Mouse (Mus musculus) left cerebral cortex, postnatal 14 days (tissue): ENCODE data around the gene Sost. TPM values are rescaled to one million over a fixed set of nuclear protein-coding genes. Genes with fewer than 3 reads are reported as not detected.

Experiments
- DNase-seq, 2 experiments: peaks; one replicate each; pipeline ENCODE4 v3.0.0; 2021 to 2022; ENCODE audit warnings: low spot score in 2 of 2, mixed read lengths in 1 of 2
- intact Hi-C: fragments of 180-260 bp; cut with DNase I; formaldehyde crosslinking; loops from one replicate; pipeline ENCODE4 v1.15.1; 2025
- total RNA-seq, 2 experiments: library from RNA; stranded (reverse); gene quantifications; 2 replicates each; pipeline ENCODE4 v1.2.3; 2021

Sost gene
- total RNA-seq, 2 experiments from 2014 or later = not detected

- no peak for DNase-seq
- intact Hi-C loops = no loop called here
These were observed 50.0 kb downstream of the Sost start for GRCm38 (mm10) chr11:101916772-101917171.

DNA sequence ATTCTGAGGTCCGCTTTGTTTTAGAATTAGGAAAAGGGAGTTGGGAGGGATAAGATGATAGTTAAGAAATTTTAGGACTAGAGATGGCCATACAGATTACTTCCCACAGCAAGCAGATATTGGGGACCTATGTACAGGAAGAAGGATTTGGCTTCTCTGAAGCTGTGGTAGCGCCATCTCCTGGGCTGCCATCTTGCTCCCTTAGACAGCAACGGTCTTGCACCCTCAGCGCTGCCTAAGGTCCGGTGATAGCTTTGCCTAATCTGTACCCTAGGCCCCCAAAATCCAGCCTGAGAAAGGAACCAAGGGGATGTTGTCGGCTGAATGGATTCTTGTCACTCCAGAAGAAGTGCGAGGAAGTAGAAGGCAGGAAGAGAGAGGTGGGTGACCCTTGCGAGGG, 53.2 kb downstream of the Sost start:
- DNase-seq = no peak
- intact Hi-C loops = no loop called here

Other genes starting within 250 kb of the Sost start
- 10 to 100 TPM; 34.6 to 34.9 TPM for gene Dhx8, start 234.1 kb downstream of the Sost start, total RNA-seq
- 10 to 100 TPM; 18.5 to 19.3 TPM for gene Etv4, start 181.6 kb downstream of the Sost start, total RNA-seq
- 1 to 10 TPM; 2.1 to 2.4 TPM for gene Meox1, start 72.6 kb downstream of the Sost start, total RNA-seq
- not detected for gene Cfap97d1, start 17.3 kb upstream of the Sost start, total RNA-seq
- gene Dusp3, start 20.0 kb upstream of the Sost start, total RNA-seq = 100 to 1,000 TPM; 191 to 205 TPM
- gene Mpp3, start 61.4 kb upstream of the Sost start, total RNA-seq = 10 to 100 TPM; 50.3 to 52.0 TPM
- gene Cd300lg, start 74.5 kb upstream of the Sost start, total RNA-seq = not detected
- 100 to 1,000 TPM; 152 to 155 TPM for gene Mpp2, start 121.5 kb upstream of the Sost start, total RNA-seq
- not detected for gene Ppy, start 134.3 kb upstream of the Sost start, total RNA-seq
- not detected for gene Pyy, start 140.8 kb upstream of the Sost start, total RNA-seq
- gene Nags, start 178.5 kb upstream of the Sost start, total RNA-seq = not detected
- 10 to 100 TPM; 27.0 to 30.3 TPM for gene Tmem101, start 189.4 kb upstream of the Sost start, total RNA-seq
- 10 to 100 TPM; 60.5 to 65.2 TPM for gene Lsm12, start 218.3 kb upstream of the Sost start, total RNA-seq
- 10 to 100 TPM; 45.5 to 49.1 TPM for gene G6pc3, start 222.6 kb upstream of the Sost start, total RNA-seq